Mouse (Mus musculus): ENCODE data around the gene Szrd1. TPM values are rescaled to one million over a fixed set of nuclear protein-coding genes. Genes with fewer than 3 reads are reported as not detected.
"Not testable (repeated sequence)": the region's sequence is repeated elsewhere in the genome, so short reads cannot be mapped to it uniquely, and the experiment has no call there.

The Szrd1 gene
- total RNA-seq, 2 experiments from 2014 or later: 44.4 to 59.1 TPM

DNA sequence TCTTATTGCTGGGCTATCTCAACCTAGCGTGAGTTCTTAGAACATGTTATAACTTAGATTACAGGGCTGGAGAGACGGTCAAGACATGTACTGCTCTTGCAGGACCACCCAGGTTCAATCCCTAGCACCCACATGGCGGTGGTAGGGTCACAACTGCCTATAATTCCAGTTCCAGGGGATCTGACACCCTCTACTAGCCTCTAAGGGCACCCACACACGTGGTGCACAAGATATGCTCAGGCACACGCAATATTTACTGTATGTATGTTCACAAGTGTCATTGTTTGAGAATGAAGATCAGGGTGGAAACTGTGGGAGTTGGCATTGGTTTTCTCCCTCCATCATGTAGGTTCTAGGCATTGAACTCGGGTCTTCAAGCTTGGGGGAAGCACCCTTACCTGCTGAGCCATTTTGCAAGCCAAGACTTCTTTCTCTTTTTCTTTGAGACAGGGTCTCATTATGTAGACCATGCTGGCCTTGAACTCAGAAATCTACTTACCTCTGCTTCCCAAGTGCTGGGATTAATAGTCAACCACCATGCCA lies 7.0 kb upstream of the Szrd1 start:
- intact Hi-C loops (cut with DNase I): loop anchor here (5.0 to 10.0 kb wide), 2 partner anchors 56 to 398 kb away; no protein-coding TSS in a partner anchor
- no peak for DNase-seq (ENCODE audit: extremely low spot score in 1 of 2, low spot score in 2 of 2)
- no peak for TF ChIP-seq CTCF (IDR thresholded peaks at IDR 0.05)

DNA sequence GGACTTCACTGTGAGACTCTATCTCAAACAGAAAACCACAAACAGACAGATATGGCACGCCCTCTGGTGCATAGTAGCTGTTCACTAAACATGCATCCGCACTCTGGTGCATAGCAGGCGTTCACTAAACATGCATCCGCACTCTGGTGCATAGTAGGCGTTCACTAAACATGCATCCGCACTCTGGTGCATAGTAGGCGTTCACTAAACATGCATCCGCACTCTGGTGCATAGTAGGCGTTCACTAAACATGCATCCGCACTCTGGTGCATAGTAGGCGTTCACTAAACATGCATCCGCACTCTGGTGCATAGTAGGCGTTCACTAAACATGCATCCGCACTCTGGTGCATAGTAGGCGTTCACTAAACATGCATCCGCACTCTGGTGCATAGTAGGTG lies 5.5 kb upstream of the Szrd1 start:
- not testable (repeated sequence) for H3K4me3 ChIP-seq; H3K27ac ChIP-seq; DNase-seq (ENCODE audit: extremely low spot score in 1 of 2, low spot score in 2 of 2)
- intact Hi-C loops (cut with DNase I): loop anchor here (5.0 to 10.0 kb wide), 2 partner anchors 57 to 400 kb away; no protein-coding TSS in a partner anchor

More for the DNA sequence above, 7.0 kb upstream of the Szrd1 start:
- H3K4me3 ChIP-seq: no peak overlapping the region
- H3K27ac ChIP-seq: no peak overlapping the region; the same call in 1 of the 2 replicates

GRCm38 (mm10) chr4:141142285-141142811 lies 2.8 kb upstream of the Szrd1 start:
- peak; percentile 75 to 82 for DNase-seq (ENCODE audit: extremely low spot score in 1 of 2, low spot score in 2 of 2)
- Histone ChIP-seq H3K4me3 (no peak overlapping the region), H3K27ac (no peak overlapping the region)
- peak; percentile 97 for TF ChIP-seq CTCF (IDR thresholded peaks at IDR 0.05)
- intact Hi-C loops (cut with DNase I): loop anchor here (1.0 to 10.0 kb wide), 3 partner anchors 125 to 402 kb away; no protein-coding TSS in a partner anchor

DNA sequence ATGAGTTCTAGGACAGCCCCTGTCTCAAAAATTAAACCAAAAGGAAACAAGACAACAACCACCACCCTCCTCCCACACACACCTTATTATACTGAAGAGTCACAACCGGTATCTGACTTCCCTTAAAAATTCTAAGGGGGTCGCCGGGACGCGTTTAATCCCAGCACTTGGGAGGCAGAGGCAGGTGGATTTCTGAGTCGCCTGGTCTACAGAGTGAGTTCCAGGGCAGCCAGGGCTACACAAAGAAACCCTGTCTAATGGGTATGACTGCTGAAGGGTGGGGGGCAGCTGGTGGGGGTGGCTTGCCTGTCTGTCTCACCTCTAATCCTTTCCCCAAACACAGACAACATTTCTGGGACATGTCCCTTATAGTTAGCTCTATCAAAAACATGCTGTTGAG lies 1.4 kb upstream of the Szrd1 start:
- no peak overlapping the region for H3K4me3 ChIP-seq

GRCm38 (mm10) chr4:141140354-141140753 lies 779 bp upstream of the Szrd1 start:
- DNase-seq (ENCODE audit: extremely low spot score in 1 of 2, low spot score in 2 of 2); H3K27ac ChIP-seq; H3K4me3 ChIP-seq: not testable (repeated sequence)
- intact Hi-C loops (cut with DNase I): loop anchor here (5.0 to 10.0 kb wide), 2 partner anchors 127 to 404 kb away; no protein-coding TSS in a partner anchor

More for the DNA sequence above, 1.4 kb upstream of the Szrd1 start:
- no peak for TF ChIP-seq CTCF (IDR thresholded peaks at IDR 0.05)
- no peak overlapping the region for H3K27ac ChIP-seq
- intact Hi-C loops (cut with DNase I): loop anchor here (5.0 to 10.0 kb wide), 2 partner anchors 126 to 404 kb away; no protein-coding TSS in a partner anchor
- no peak for DNase-seq (ENCODE audit: extremely low spot score in 1 of 2, low spot score in 2 of 2)

GRCm38 (mm10) chr4:141138425-141139115 lies 1.0 kb downstream of the Szrd1 start:
- no peak for DNase-seq (ENCODE audit: extremely low spot score in 1 of 2, low spot score in 2 of 2)
- peak overlapping the region; percentile 96 for H3K27ac ChIP-seq
- no peak for TF ChIP-seq CTCF (IDR thresholded peaks at IDR 0.05)
- intact Hi-C loops (cut with DNase I): no loop called here
- peak overlapping the region; percentile 95 for H3K4me3 ChIP-seq

DNA sequence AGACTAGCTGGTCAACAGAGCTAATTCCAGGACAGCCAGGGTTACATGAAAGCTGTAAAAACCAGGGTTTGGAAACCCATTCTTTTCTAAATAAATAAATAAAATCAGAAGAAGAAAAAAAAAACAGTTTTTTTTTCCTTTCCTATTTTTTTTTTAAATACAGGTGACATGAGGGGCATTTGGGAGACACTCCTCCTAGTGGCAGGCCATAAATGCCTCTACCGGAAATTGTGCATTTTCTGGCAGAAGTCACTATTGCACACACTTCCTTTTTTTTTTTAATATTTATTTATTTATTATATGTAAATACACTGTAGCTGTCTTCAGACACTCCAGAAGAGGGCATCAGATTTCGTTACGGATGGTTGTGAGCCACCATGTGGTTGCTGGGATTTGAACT lies 1.8 kb downstream of the Szrd1 start:
- peak; percentile 22 for TF ChIP-seq CTCF (IDR thresholded peaks at IDR 0.05)
- DNase-seq (ENCODE audit: extremely low spot score in 1 of 2, low spot score in 2 of 2); H3K4me3 ChIP-seq; H3K27ac ChIP-seq; intact Hi-C loops (cut with DNase I): not testable (repeated sequence)

DNA sequence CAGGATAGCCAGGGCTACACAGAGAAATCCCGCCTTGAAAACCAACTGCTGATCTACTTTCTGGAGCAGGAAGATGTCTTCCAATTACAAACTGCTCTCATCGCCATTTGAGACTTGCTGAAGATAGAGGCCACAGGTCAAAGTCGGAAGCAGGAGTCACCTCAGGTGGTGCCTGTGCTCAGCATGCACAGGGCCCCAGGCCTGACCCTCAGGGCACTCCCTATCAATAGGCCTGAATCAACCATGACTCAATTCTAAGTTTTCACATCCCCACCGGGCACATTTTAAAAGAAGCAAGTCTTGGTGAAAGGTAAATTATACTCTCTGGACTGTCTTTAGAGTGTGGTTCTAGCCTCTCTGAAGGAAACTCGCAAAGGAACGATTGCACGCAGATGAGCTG lies 3.4 kb downstream of the Szrd1 start:
- no peak overlapping the region for H3K27ac ChIP-seq
- intact Hi-C loops (cut with DNase I): no loop called here
- no peak for TF ChIP-seq CTCF (IDR thresholded peaks at IDR 0.05)
- no peak for DNase-seq (ENCODE audit: extremely low spot score in 1 of 2, low spot score in 2 of 2)
- H3K4me3 ChIP-seq: no peak overlapping the region

GRCm38 (mm10) chr4:141134751-141135530 lies 4.6 kb downstream of the Szrd1 start:
- intact Hi-C loops (cut with DNase I): no loop called here
- no peak for DNase-seq (ENCODE audit: extremely low spot score in 1 of 2, low spot score in 2 of 2)
- TF ChIP-seq CTCF (IDR thresholded peaks at IDR 0.05): no peak
- no peak overlapping the region for H3K4me3 ChIP-seq
- H3K27ac ChIP-seq: peak overlapping the region; percentile 7

GRCm38 (mm10) chr4:141134031-141134441 lies 5.5 kb downstream of the Szrd1 start:
- peak overlapping the region; percentile 7; the same call in 1 of the 2 replicates for H3K27ac ChIP-seq
- TF ChIP-seq CTCF (IDR thresholded peaks at IDR 0.05): no peak
- no peak overlapping the region for H3K4me3 ChIP-seq
- DNase-seq (ENCODE audit: extremely low spot score in 1 of 2, low spot score in 2 of 2): no peak
- intact Hi-C loops (cut with DNase I): no loop called here

GRCm38 (mm10) chr4:141133227-141133626 lies 6.3 kb downstream of the Szrd1 start:
- intact Hi-C loops (cut with DNase I): no loop called here
- no peak for TF ChIP-seq CTCF (IDR thresholded peaks at IDR 0.05)
- DNase-seq (ENCODE audit: extremely low spot score in 1 of 2, low spot score in 2 of 2): no peak
- H3K27ac ChIP-seq: no peak overlapping the region
- no peak overlapping the region for H3K4me3 ChIP-seq

All from left cerebral cortex, adult 2 months (tissue).